Mouse (Mus musculus): ENCODE measurements around the gene St6galnac4.

DNA sequence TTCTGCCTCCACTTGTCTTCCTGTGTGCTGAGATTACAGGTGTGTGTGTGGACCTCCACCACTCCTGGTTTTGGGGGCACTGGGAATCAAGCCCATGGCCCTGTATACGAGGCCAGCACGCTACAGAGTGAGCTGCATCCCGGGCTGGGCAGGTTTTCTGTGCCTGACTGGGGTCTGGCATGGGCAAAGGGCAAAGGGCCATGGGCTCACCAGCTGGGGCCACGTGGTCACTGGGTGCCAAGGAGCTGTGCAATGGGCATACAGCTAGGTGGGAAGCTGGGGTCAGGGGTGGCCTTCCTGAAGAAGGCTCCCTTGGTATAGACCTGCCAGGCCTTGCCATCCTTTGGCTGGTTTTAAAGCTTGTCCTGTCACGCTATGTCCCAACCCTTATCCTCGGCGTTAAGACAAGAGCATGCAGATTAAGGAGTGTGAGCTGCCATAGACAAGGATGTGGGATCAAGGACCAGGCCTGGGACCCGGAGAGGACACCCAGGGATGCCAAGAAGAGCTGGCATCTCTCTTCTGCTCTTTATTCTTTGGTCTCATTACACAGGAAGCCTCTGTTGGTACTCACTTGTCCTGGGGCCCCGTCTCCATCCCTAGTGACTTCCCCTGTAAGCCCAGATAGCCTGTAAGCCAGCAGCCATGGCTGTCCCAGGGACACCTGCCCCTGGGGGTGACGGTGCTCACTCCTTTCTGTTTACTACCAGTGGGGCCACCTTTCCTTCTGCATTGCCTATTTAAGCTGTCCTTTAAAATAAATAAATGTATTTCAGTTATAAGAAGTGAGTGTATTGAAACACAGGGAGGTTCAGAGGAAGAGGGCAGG, 47.6 kb downstream of the St6galnac4 start:
- TF ChIP-seq POLR2A (IDR thresholded peaks at IDR 0.05; ENCODE audit: borderline replicate concordance, low read depth, low read length) = no peak
- no peak for TF ChIP-seq CTCF (IDR thresholded peaks at IDR 0.05; ENCODE audit: low read depth, low read length)

Measured in bone marrow macrophage, adult 2 months (primary cell).